Mouse (Mus musculus): ENCODE data around the gene Coq8b.
A peak's percentile ranks its signal among the peaks of the same experiment; 100 is the strongest.
"Not testable (repeated sequence)": the region's sequence is repeated elsewhere in the genome, so short reads cannot be mapped to it uniquely, and the experiment has no call there.

The Coq8b gene

DNA sequence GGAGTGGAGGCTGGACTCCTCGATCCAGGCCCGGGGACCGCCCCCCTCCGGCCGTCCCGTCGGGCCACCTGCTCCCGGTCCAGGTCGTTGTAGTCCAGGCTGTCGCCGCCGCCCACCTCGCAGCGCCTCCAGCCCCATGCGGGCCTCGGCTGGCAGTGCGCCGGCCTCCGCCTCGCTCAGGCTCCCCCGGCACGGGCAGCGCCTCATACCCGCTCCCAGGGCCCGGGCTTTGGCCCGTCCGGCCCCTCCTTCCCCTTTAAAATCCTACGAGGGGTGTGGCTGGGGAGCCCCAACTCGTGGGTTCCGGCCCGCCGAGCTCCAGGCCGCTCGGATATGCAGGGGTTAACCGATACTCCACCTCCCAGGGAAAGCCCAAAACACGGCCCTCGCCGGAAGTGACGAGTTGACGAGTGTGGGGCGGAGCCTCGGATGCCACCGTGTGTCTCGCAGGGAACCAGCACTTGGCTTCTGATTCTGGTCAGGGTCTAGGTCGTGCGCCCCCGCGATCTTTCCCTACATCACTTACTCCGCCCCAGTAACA, 4.5 kb upstream of the Coq8b start, which contains the start of gene Itpkc:
Gene Itpkc (minus strand): TSS at position 381 of the 541 bp plus-strand sequence.
- peak; percentile 75 for ATAC-seq (ENCODE audit: insufficient number of reproducible peaks, low FRiP score, low TSS enrichment)

DNA sequence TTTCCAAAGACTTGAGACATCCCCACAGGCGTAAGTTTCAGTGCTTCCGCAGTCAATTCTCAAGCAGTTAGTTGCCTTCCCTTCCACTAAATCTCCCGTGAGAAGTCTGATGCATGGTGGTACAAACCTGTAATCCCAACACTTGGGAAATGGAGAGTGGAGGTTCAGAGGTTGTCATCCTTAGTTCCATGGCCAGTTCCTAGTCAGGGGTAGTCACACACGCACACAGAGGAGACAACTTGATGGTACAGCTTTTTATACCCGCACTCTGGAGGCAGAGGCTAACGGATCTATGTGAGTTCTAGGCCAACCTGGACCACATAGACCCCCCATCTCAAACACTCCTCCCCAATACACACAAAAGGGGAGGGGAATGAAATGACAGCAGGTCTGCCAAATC, 4.0 kb upstream of the Coq8b start:
- no peak for ATAC-seq (ENCODE audit: insufficient number of reproducible peaks, low FRiP score, low TSS enrichment)

DNA sequence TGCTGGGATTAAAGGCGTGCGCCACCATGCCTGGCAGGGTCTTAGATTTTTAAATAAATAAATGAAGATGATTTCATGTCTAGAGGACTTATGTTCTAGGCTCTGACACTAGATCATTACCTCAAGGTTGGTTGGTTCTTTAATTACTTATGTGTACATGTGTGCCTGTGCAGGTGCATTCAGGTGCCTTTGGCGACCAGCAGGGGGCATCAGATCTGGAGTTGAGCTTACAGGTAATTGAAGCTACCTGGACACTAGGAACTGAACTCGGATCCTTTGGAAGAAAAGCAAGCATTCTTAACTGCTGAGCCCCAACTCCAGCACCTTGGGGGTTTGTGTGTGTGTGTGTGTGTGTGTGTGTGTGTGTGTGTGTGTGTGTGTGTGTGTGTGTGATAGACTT, 2.0 kb upstream of the Coq8b start:
- no peak for ATAC-seq (ENCODE audit: insufficient number of reproducible peaks, low FRiP score, low TSS enrichment)

DNA sequence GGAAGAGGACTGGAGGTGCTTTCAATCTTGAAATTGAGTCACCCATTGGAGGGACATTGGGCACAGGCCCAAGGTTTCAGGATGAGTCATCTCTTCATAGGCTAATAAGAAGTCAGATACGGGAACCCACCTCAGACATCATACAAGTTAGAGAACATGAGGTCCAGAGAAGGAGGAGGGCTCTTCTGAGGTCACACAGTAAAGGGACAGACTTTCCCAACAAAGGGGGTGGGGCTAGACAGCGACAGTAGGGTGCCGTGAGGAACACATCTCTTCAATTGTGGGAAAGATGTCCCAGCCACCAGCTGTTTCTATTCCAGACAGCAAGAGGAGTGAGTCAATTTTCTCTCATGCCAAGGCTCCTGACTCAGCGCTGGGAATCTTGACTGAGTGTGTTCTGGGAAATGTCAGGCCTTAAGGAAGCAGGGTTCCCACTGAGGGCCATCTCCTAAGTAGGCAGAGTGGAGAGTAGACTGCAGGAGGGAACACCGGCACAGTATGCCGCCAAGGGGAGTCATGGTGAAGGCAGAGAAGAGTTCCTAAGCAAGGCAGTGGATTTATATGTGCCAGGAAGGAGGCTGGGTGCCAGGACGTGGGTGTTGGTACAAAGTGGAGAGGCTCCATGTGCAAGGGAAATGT, 1.0 kb upstream of the Coq8b start:
- ATAC-seq (ENCODE audit: insufficient number of reproducible peaks, low FRiP score, low TSS enrichment): no peak

DNA sequence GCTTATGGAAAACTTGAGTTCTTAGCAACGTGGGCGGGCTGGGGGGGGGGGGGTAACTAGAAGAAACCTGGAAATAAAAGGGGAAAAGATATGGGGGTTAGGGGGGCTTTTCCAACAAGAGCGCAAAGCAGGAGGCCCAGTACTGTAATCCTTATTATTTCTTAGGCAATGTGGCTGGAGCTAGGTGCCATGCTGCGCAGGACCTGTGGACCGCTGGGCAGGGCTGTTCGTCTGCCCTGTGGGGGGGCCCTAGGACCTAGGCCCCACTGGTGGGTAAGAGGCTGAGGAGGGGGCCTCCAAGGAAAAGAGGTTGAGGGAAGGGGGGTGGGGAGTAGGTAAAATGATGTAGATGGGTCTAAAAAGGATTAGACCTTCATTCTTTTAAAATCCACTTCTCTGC, 477 bp downstream of the Coq8b start:
- ATAC-seq (ENCODE audit: insufficient number of reproducible peaks, low FRiP score, low TSS enrichment): no peak

DNA sequence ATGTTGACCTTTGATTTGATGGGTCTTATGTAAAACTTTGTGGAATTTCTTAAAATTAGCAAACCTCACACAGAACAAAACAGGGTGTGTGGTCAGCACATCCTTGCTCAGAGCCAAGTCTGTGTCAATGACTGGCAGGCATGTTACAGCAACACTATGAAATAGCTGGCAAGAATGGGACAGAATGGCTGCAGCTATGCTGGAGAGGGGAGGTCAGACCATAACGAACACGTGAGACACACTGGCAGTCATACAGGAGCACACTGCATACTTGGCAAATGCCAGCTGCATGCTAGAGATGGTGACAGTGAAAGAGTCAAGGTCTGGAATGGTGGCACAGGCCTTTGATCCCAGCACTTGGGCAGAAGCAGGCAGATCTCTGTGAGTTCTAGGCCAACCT, 2.9 kb downstream of the Coq8b start:
- no peak for ATAC-seq (ENCODE audit: insufficient number of reproducible peaks, low FRiP score, low TSS enrichment)

DNA sequence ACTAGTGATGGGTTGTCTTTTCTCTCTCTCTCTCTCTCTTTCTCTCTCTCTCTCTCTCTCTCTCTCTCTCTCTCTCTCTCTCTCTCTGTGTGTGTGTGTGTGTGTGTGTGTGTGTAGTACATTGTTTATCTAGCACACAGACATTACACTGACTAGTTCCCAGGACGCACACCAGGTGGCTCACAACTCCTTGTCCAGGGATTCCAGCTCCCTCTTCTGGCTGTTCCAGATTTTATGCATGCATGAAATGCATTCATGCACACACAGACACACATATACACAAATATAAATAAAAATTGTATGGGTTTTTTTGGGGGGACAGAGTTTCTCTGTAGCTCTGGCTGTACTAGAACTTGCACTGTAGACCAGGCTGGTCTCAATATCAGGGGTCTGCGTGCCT, 4.7 kb downstream of the Coq8b start:
- ATAC-seq (ENCODE audit: insufficient number of reproducible peaks, low FRiP score, low TSS enrichment): no peak

DNA sequence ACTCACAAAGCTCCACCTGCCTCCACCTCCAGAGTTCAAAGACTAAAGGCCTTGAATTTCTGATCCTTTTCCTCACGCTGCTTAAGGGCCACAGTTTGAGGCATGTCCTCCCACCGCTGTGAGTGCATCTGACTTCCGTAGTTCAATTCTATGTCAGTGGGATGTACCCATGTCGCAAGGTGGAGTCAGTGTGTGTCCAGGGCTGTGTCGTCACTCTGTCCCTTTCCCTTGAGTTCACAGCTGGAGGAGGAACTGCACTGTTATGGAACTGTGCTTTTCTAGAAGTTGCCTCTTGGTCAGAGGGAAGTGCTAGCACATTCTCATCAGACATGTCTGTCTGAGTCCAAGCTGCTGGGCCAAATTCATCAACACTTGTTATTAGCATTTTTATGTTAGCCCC, 5.7 kb downstream of the Coq8b start:
- ATAC-seq (ENCODE audit: insufficient number of reproducible peaks, low FRiP score, low TSS enrichment): no peak

DNA sequence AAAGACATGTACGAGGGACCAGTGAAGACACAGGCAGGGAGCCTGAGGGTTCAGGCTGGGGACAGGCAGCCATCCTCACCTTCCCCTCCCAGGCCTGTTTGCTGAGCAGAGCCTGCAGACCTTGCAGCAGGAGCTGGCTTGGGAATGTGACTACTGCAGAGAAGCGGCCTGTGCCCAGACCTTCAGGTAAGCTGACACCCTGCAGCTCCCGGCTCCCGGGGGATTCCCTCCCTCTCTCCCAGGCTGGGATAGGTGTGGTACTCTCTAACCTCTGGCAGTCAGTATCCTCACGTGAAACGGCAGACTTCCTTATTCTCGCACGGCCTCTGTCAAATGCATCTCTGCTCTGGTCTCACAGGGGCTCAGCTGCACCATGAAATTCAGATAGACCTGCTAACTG, 10.4 kb downstream of the Coq8b start:
- no peak for ATAC-seq (ENCODE audit: insufficient number of reproducible peaks, low FRiP score, low TSS enrichment)

DNA sequence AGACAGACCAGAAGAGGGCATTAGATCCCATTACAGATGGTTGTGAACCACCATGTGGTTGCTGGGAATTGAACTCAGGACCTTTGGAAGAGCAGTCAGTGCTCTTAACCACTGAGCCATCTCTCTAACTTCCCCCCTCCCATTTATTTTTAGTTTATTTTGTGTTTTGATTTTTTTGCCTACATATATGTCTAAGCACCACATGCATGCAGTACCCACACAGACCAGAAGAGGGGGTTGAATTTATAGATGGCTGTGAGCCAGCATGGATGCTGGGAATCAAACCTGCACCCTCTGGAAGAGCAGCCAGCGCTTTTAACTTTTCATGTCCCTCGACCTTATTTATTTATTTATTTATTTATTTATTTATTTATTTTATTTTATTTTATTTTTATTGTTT, 11.3 kb downstream of the Coq8b start:
- ATAC-seq (ENCODE audit: insufficient number of reproducible peaks, low FRiP score, low TSS enrichment): not testable (repeated sequence)

DNA sequence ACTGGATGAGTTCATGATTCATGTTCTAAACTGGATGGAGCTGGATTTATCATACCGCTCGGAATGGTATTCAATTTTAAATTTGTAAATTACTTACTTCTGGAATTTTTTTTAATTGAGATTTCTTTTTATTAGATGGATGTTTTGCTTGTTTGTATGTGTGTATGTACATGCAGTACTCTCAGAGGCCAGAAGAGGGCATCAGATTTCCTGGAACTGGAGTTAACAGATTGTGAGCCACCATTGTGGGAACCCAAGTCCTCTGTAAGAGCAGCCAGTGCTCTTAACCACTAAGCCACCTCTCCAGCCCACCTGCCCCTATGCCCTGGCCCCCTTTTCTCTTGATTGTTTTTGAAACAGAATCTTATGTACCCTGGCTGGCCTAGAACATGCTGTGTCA, 16.3 kb downstream of the Coq8b start:
- no peak for ATAC-seq (ENCODE audit: insufficient number of reproducible peaks, low FRiP score, low TSS enrichment)

DNA sequence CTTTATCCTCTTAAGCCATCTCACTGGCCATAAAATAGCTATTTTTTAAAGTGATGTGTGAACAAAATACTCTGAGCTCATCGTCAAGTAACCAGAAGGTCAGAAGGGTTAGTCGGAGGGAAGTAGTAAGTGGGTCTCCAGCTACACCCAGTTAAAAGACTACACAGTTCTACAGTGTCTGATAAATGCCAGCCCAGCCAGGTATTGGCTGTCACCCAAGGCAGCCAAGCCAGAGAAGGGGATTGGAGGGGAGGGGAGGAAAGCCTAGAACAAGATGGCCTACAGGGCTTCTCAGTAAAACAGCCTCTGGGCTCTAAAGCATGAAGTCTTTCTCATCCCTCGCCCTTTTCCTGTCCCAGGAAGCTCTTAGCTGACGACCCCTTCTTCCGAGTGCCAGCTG, 17.1 kb downstream of the Coq8b start:
- no peak for ATAC-seq (ENCODE audit: insufficient number of reproducible peaks, low FRiP score, low TSS enrichment)

DNA sequence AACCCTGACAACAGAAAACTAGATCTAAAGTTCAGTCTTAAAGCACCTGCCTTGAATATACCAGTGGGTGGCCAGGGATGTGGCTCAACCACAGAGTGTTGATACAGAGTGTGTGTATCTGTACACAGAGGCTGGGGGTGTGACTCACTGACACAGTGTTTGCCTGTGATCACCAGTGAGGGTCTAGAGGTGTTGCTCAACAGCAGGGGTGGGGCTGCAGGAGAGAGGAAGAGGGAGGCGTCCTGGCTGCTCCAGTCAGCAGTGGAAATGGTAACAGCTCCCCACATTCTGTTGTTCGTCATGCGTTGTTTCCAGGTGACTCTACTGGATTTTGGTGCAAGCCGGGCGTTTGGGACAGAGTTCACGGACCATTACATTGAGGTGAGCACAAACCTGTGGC, 19.1 kb downstream of the Coq8b start:
- no peak for ATAC-seq (ENCODE audit: insufficient number of reproducible peaks, low FRiP score, low TSS enrichment)

DNA sequence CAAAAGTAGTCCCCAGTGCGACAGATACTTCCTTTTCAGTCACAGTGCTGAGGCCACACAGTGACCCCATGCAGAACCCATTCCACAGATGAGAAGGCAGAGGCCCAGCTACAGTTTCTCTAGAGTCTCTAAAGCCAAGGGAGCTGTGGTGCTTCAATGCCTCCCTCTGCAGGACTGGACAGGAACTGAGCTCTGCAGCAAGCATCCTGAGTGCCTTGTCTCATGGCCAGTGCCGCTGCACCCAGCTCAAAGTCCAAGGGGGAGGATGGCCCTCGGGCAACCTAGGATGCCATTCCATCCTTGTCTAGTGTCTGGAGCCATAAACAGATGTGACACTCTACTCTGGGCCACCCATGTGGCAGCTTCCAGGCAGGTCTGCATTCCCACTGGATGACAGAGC, 22.9 kb downstream of the Coq8b start:
- no peak for ATAC-seq (ENCODE audit: insufficient number of reproducible peaks, low FRiP score, low TSS enrichment)

DNA sequence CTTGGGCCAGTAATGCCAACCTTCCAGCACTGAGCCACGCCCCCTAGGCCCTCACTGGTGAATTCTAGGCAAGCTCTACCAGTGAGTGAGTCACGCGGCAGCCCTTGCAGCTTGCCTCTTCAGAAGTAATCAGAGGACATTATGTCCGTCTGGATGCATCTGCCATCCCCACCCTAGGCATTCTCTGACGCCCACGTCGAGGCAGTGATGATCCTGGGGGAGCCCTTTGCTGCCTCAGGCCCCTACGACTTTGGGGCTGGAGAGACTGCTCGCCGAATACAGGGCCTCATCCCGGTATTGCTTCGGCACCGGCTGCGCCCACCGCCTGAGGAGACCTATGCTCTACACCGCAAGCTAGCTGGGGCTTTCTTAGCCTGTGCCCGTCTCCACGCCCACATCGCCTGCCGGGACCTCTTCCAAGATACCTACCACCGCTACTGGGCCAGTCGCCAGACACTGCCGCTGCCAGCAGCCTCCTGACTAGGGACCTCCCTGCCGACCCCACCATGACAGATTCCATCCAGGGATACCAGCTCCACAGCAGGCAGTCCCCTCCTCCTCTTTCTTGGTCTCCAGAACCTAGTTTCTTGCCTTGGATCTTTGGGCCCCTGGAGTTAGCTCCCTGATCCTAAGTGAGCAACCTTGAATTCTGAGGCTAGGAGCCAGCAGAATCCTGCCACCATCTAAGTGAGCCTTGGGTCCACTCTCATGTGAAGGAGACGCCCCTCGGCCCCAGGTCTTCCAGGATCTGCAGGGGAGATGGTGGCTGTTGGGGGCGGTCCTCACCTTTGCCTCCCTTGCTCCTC, 24.4 kb downstream of the Coq8b start:
- no peak for ATAC-seq (ENCODE audit: insufficient number of reproducible peaks, low FRiP score, low TSS enrichment)

DNA sequence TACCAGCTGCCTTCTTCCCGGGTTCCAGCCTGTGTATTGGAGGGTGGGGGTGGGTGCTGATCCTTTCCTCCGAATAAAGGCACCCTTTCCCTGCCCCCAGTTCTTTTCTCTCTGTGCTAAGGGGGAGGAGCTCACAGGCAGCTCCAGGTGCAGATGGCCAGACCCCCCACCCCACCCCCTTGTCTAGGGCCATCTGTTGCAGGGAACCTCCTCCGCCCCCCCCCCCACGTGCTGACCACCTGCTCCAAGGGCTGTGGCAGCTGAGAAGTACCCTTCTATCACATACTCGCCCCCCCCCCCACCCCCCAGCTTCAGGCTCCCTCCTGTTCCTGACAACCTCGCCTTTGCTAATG, 25.0 kb downstream of the Coq8b start:
- ATAC-seq (ENCODE audit: insufficient number of reproducible peaks, low FRiP score, low TSS enrichment): no peak

DNA sequence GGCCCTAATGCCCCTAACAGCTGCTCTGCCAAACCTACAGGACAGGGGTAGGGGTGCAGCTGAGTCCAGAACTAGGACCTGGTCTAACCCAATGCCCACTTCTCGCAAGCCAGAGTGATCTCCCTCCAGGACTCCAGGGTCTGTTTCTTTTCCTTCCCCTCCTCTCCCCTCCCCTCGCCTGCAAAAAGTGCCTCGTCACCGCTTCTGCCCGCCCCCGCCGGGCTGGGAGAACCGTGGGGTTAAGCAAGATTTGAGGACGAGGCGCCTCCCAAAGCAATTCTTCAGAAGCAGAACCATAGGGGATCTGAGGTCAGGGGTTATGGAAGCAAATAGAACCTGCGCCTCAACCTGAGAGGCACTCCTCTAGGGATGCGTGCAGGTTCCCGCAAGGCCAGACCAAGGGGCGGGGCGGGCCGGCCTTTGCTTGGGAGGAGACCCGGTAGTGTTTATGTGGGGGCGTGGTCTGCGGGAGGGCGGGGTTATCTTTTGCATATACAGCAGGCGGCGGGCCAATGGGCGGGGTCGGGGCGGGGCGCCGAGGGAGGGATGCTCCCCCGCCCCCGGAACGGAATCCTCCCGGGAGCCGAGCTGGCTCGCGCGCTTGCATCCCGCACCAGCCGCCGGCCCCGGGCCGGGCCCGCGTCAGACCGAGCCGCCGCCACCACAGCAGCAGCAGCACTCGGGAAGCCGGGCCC, 25.5 kb downstream of the Coq8b start, which contains the start of gene Numbl:
Gene Numbl (plus strand): TSS at position 229 of the 695 bp plus-strand sequence.
- ATAC-seq (ENCODE audit: insufficient number of reproducible peaks, low FRiP score, low TSS enrichment): peak; percentile 59

DNA sequence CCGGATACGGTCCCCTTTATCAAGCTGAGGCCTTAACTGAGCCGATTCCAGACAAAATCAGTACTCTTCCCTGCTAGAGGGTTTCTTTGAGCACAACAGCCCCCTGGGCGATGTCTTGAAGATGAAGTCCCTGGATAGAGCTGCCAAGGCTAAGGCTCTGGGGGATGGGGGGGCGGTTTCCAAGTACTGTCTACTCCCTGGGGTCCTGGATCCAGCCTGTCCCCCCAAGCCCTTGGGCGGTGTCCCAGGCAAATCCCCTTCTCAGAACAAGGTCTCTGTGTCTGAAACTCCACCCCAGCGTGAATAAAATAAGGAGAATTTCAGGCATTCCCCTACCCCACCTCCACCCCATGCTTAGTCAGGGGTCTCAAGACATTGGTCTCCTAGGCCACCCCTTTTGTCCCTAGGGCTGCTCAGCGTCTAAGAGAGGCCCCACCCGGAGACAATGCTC, 26.5 kb downstream of the Coq8b start:
- no peak for ATAC-seq (ENCODE audit: insufficient number of reproducible peaks, low FRiP score, low TSS enrichment)

DNA sequence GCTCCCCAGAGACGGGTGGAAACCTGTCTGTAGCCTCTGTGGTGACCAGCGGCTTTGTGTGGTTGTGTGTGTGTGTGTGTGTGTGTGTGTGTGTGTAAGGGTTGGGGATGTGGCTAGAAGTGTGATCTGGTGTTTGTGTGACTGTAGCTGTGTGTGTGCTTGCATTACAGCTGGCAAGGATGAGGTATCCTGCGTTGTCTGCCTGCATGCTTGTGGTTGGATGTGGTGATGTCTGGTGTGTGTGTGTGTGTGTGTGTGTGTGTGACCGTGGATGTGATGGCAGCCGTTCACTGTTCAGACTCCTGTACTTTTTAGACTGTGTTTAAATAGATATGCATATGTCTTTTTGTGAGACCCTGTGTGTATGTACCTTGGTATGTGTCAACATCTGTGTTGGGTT, 26.9 kb downstream of the Coq8b start:
- no peak for ATAC-seq (ENCODE audit: insufficient number of reproducible peaks, low FRiP score, low TSS enrichment)

DNA sequence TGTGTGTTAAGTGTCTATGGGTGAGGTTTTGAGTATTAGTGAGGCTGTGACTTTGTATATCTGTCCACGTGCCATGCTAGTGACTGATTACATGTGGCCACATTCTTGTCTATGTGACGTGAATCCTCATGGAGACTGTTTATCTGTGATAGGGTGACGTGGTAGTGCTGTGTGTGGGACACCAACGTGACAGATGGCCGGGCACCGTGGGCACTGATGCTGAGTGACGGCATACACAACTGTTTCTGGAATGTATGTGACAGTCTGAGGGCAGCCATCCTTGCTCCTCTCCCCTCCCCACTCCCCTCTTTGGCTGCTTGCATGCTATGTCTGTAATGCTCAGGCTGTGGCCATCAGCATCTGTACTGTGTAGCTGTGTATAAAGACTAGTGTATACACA, 28.0 kb downstream of the Coq8b start:
- ATAC-seq (ENCODE audit: insufficient number of reproducible peaks, low FRiP score, low TSS enrichment): no peak

DNA sequence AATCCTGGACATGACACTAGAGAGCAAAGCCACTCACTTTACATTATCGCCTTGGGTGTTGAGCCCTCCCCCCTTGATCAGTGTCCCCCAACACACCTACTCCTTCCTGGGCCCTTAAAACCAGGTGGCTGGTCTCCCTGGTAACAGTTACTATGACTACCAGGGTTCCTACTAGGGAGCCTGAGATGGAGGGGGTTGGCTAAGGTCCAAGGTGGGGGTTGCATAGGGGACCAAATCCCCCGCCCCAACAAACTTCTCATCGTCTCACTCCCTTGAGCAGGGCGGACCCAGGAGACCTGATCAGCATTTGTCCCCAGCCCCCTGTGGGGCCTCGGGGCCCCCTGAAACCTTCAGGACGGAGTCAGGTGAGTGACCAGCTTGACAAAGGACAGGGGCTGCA, 29.1 kb downstream of the Coq8b start:
- ATAC-seq (ENCODE audit: insufficient number of reproducible peaks, low FRiP score, low TSS enrichment): no peak

All from cerebellum, adult (tissue).